Mouse (Mus musculus) urinary bladder, postnatal 25 days (tissue): ENCODE measurements around the gene Prr29.
"Not testable (repeated sequence)": the region's sequence is repeated elsewhere in the genome, so short reads cannot be mapped to it uniquely, and the experiment has no call there.

Experiments
- DNase-seq: peaks from one replicate; pipeline ENCODE4 v3.0.0; 2022; ENCODE audit warnings: low spot score

Prr29 gene

DNA sequence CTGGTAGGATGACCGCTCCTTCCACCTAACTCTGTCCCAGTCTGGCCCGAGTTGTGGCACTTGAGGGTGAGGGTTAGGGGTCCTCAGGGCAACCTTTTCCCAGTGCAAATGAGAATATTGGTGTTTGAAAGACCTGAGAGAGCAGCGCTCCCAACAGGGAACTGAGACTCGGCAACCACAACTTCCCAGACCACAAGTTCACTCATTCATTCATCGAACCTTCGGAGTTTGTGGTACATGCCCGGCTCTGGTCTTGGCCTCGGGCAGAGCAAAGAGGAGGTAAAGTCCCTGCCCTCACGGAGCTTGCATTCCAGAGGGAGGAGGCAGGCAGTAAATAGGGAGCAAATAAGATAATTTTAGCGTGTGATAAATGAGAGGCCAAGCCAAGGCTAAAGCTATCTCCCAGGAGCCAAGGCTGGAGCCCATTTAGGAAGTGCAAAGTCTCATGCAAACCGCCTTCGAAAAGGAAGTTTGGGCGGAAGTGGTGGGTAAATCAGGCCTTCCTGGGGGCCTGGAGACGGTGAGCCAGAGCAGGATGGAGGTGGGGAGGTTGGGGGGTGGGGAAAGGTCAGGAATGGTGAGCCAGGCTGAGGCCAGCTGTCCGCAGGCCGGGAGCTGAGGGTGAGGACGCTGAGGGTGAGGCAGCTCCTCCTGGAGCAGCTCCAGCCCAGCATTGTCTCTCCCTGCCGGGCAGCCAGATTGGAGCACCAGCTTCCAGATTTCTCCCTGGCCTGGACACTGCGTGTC lies 9.7 kb upstream of the Prr29 start:
- no peak for DNase-seq

DNA sequence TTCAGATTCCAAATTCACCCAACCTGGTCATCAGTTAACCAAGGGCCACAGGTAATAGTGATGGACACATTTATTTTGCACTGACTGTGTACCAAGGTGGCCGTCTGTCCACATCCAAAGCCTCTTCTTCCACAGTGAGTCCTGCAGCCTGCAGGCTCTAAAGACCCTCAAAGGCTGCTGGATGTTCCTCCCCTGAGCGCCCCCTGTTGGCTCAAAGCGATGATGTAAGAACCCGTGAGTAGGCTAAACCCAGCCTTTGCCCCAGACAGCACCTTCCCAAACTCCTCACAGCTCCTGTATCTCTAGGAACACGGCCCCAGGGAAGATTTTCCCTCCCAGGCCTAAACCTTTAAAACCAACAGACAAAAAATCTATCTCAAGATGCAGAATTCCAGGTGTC lies 5.9 kb upstream of the Prr29 start:
- DNase-seq, result no peak

DNA sequence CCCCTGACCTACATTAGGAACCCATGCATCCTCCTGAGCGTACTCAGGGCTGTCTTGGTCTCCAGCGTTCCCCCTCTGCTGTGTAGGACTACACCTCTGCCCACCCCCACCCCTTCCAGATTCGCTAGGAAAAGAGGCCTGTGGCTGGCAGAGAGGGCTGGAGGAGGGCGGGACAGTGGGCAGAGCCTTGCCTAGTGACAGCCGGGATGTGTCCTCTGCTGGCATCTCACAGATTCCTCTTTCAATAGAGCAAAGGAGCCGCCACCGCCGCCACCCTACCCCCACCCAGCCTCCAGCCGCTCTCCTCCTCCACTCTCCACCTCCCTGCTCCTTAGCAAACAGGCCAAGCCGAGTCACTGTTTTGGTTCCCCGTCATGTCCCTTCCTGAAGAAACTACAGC lies 560 bp upstream of the Prr29 start:
- DNase-seq, result no peak

DNA sequence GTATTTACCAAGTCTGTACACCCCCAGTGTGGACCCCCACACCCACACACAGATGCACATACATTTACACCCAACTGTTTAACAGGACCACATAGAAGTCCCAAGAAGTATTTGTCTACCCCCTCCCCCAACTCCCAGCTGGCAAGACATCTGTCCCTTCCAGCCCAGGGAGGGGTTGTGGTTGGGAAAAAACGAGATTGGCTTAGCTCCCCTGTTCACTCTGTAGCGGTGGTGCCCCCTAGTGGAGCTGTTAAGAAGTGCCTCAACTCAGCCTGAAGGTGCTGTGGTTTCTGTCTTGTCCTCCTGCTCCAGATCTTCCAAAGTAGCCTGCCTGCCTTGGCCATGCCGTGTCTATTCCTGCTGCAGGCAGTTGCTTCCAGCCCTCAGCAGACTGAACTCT lies 1.0 kb downstream of the Prr29 start:
- DNase-seq, result peak; percentile 79

DNA sequence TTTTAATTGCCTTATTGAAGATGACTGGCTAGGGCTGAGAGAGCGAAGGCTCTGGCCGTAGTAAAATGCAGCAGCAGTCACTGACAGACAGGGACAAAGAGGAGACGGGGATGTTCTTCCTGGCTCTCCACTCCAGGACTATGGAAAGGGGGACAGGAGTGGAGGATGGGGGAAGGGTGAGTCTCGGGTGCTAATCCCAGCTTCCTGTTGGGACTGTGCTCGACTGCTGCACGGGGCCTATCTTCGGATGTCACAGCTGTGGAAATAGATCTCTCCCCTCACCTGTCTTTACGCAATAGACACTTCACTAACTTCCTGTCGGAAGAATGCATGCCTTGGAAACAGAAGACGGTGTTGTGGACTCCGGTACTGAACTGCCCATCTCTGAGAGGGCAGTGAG lies 8.7 kb downstream of the Prr29 start:
- DNase-seq, result no peak

DNA sequence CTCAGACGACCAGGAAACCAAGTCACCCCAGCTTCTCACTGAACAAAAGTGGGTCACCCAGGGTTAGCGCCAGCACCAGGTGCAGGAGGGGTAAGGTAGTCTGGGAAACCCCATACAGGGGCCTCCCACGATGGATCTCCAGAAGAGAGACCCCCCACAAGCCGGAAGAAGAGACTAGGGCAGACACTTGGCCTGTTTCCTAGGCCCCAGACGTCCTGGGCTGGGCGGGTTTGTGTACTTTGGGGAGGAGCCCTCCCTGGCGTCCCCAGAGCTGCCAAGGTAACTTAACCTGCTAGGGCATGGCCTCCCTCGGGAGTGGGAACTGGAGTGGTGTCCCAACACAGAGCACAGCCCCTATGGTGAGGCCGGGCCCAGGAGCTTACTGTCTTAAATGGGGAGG lies 9.3 kb downstream of the Prr29 start:
- DNase-seq, result no peak

DNA sequence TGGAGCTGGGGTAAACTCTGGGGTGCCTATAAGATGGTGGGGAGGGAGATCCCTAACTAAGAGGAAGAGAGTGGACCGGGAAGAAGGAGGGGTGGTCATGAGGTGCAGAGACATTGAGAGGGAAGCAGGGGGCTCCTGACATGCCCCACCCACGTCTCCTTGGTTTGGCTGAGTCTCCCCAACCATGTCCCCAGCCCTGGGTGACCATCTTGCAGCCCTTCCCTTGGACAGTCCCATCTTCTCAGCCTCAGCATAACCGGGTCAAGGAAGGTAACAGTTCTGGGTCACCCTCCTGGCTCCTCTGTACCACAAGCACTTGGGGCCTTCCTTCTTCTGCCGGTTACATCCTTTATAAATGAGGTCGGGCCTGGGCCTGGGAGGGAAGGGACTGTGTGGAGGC lies 9.7 kb downstream of the Prr29 start:
- no peak for DNase-seq

DNA sequence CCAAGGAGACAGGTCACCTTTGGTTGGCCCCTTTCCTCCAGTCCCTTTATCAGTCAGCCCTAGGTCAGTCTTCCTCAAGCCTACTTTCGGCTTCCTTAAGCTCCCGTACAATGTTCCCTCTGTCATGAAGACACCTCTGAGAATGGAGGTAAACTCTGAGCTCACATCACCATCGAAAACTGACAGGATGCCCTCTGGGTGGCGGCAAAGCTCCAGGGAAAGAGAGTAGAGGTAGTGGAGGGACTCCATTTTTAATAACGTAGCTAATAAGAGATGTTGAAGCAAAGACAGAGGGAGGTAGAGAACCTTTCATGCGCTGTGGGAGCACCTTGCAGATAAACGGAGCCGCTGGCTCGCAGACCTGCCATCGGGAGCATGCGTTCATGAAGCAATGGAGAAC lies 15.7 kb downstream of the Prr29 start:
- DNase-seq, result no peak

DNA sequence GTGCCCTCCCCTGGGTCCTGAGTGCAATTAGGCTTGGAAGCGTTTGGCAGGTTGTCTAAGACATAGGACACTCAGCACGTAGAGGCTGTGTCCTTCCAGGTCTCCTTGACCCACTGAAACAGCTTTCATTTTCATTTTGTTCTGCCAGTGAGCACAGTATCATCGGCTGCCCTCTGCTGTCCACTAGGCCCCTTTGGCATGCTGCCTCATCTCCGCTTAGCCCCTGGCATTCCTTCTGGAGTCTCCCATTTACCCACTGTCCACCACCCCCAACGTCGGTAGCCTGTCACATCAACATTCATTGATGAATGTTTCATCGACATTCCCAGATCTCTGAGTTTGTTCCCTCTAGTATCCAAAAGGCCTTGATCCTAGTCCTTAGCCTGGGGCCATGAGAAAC lies 16.6 kb downstream of the Prr29 start:
- no peak for DNase-seq

DNA sequence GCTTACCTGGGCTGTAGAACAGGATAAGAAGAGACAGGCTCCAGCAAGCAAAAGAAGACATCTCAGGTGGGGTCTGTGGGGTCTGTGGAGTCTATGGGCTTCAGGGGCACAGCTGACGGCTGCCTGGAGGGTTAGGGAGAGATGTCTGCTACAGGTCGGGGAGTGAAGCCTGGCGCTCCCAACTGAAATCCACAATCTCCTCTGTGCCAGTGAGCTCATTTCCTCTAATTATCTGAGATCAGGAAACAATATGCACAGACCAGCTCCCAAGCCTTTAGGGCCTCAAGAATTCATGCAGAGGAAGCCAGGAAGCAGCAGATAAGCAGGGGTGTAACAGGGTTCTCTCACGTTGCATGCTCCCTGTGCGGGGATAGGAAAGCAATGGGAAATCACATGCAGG lies 17.2 kb downstream of the Prr29 start:
- no peak for DNase-seq

DNA sequence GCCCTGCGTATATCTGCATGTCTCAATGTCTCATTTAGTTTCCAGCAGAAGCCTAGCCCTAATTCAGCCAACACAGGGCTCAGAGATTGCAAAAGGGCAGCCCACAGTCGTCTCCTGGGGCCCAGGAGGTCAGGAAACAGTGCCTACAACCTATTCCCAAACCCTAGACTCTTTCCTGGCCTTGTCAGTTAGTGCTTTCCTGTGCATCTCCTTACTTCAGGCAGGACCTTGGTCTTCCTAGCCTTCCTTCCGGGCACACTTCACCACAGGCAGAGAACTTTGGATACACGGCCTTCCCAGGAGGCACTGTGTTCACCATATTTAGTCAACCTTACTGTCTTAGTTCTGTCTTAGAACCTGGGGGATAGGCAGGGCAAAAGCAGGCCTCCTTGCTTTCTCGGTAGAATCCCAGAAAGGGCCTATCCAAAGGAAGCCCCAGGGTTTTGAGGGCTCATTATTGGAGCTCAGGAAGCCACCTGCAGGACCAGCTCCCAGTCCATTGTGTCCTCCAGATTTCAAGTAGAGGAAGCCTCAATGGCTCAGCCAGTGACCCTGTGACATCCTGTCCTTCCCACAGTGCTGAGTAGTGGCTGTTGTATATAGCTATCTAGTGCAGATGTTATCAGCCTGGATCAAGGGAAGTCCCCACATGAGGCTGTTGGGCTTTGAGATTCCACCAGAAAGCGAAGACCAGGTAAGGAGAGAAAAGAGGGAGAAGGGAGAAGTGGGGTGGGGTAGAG lies 17.9 kb downstream of the Prr29 start:
- no peak for DNase-seq

DNA sequence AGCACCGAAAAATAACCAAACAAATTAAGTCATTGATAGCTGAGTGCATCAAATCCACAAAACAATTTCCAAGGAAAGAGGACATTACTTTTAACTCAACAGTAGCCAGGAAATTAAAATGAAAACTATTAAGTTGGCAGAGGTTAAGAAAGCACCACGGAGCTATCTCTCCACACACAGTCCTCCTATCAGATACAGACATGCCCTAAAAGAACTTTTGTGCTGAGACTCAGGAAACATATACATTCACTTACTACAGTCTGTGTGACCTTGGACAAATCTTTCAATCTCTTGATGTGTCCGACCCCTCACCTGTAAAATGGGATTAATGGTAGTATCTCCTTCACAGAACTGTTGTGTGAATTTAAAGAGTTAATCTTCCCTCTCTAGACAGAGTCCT lies 21.1 kb downstream of the Prr29 start:
- no peak for DNase-seq

DNA sequence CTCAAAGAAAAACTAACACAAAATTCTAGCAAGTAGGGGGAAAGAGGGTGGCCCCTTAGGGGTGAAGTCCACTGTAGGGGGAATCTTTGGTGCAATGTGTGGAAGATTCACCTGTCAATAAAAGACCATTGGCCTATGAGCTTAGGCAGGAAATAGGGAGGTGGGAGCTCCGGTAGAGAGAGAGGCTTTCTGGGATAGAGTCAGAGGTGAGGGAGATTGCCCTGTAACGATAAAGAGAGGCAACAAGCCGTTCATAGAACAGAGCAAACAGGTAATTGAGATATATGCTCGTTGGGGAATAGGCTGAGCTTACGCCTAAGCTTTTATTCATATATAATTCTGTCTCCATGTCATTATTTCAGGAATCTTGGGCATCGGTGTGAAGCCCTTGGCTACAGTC lies 21.7 kb downstream of the Prr29 start:
- DNase-seq, result no peak

DNA sequence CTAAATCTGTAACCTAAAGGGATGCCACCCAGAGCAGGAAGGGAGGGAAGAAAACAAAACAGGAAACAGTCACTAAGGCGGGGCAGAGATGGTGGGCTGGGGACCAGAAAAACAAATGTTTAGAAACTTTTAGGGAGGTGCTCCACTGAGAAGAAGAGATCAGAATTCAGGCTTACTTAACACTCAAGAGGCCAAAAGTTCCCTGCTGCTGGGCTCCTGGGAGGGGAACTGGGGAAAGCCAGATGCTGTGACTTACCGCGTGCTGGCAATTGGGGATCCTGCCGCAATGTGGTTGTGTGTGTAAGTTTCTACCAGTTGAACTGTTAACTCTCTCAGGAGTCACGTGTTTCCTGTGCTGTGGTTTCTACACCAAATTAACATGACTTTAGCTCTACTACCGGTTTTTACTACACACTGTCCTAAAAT lies 22.5 kb downstream of the Prr29 start, which contains the start of gene Icam2:
Icam2 (minus strand) TSS at position 285 of the 426 bp plus-strand sequence.
- DNase-seq, result no peak

DNA sequence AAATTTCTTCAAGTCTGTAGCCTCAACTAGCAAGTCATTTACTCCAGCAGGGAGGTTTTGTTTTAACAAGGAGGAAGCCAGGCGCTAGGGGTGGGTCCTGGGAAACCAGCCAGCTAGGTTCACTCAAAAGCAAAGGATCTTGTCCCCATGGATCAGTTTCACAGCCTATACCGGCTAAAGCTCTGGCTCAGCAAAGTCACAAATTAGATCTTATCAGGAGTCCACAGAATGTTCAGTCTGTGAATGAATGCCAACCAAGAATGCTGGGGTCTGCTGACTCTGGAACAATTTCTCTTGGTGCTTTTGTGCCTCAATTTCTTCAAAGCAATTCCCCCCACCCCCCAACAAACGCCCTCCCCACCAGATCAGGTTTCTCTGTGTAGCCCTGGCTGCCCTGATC lies 24.3 kb downstream of the Prr29 start:
- no peak for DNase-seq

DNA sequence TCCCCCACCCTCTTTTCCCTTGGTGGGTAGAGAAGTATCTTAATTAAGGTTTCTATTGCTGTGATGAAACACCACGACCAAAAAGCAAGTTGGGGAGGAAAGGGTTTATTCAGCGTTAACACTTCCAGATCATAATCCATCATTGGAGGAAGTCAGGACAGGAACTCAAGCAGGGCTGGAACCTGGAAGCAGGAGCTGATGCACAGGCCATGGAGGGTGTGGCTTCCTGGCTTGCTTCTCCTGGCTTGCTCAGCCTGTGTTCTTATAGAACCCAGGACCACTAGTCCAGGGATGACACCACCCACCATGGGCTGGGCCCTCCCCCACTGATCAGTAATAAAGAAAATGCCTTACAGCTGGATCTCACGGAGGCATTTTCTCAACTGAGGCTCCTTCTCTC lies 25.5 kb downstream of the Prr29 start:
- DNase-seq, result no peak

DNA sequence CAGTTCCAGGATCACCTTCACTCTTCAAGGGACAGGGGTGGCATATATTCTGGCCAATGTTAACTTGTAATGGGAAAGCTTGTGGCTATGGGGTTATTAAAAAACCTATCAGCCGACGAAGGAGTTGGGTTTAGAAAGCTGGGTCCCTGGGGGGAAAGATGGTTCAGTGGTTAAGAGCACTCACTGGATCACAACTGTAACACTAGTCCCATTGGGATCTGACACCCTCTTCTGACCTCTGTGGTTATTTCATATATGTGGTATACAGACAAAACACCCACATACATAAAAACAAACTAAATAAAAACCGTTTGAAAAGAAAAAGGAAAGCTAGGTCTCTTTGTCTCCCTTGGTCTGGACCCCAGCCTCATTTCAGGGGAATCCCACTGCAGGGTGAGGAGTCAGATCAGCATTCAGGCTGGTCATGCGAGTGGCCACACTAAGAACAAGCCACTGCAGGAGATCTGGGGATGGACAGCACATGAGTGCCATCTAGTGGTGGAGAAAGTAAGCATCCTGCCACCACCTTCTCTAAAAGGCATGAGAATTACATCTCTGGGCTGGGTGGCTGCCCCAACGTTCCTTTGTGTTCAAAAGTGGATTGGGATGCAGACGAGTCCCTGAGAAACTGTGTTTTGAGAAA lies 26.4 kb downstream of the Prr29 start:
- peak; percentile 50 for DNase-seq

DNA sequence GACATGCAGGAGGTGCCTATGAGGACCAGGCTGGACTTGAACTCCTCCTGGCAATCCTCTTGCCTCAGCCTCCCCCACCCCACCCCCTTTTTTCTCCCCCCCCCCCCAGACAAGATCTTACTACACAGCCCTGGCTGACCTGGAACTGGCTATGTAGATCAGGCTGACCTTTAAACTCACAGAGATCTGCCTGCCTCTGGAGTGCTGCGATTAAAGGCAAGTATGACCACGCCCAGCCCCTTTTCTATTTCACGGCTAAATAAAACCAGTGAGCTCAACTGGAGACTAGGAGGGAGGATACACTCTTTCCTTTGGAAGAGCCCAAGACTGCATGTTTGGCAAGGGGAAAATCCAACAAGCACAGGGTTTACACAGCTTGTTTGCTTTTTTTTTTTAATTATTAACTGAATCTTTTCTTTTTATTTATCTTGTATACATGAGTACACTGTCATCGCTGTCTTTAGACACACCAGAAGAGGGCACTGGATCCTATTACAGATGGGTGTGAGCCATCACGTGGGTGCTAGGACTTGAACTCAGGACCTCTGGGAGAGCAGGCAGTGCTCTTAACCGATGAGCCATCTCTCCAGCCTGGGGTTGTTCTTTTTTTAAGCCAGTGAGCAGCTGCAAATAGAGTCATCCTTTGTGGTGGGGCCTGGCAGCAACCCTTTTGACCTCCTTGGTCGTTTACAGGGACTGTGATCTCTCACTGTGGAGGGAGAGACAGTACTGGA lies 27.5 kb downstream of the Prr29 start:
- DNase-seq, result no peak

DNA sequence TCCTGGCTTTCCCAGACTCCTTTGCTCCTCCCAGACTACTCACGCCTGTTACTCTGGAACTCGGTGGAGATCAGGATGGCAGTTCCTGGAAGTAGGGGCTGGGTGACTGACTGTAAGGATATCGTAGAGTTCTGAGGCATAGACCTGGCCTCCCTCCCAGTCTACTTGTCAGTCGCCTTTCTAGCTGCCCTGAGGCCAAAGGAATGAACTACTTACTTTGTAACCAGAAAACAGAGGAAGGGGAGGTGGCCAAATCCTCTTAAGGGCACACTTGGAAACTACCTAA lies 28.0 kb downstream of the Prr29 start:
- no peak for DNase-seq

DNA sequence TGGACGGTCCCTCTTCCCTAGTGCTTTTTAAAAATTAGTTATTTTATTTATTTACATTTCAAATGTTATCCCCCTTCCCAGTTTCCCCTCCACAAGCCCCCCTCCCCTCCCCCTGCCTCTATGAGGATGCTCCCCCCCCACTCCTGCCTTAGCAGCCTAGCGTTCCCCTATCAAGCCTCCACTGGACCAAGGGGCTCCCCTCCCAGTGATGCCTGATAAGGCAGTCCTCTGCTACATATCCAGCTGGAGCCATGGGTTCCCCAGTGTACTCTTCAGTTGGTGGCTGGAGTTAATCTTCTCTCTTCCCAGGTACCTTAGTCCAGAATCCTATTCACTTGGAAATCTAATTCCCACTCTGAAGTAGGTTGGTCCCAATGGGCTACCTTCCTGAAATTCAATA lies 28.8 kb downstream of the Prr29 start:
- DNase-seq, result not testable (repeated sequence)

DNA sequence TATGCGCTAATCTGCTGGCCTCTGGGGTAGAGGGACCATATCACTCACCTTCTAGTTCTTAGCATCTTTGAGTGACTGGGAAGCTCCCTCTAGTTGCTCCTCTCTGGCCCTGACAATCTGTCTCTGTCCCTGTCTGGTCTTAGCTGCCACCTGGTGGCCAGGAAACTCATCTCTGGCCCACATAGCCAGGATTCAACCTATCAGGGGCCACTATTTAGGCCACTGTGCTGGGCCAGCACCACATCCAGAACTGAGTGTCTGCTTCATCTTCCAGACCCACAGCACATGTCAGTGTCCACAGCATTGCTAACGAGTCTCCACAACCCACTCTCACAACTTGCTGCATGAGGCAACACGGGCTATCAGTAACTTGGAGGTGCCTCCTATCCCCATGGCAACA lies 32.4 kb downstream of the Prr29 start:
- no peak for DNase-seq

DNA sequence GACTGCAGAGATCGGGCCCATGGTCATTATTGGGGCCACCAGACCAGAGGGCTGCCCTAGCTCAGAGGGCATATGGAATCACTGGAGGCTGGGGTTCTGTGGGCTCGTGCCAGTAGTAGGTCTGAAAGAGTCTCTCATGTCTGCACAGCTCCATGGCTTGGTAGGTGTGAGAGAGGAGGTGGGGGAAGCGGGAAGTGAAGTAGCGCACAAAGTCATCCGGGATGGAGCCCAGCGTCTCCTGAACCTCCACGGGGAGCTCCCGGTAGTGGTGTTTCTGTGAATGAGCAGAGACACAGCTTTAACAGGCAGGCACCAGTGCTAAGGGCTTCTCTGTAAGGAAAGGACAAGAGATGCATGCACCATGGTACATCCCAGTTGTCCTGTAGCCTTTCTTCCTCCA lies 33.2 kb downstream of the Prr29 start:
- DNase-seq, result no peak

DNA sequence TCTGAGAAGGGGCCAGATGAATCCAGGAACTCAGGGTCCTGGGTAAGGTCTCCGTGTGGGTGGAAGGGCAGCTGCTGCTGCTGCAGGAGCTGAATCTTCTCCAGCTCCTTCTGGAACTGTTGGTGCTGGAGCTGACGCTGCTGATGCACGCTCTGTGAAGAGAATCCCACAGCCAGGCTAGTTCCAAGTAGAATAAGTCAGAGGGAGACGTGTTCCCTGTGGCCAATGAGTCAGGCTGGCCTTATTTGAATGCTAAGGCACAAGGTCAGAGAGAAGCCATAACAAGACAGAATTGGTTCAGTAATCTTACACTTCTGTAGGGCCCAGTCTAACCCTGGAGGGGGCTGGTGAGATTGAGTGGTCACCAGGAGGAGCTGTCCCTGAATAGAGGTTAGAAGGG lies 44.7 kb downstream of the Prr29 start:
- DNase-seq, result no peak
